ENCODE assay signal across 8 mouse cellular contexts in genomic region chr3:110141351-110142302, GRCm38 (mm10). TPM values are rescaled to one million over a fixed set of nuclear protein-coding genes. Genes with fewer than 3 reads are reported as not detected.
DNase-seq lines count a peak whose midpoint lies in the region; ATAC-seq lines count a peak whose summit lies in the region.

No protein-coding gene starts in this region.

- DNase-seq in testis, postnatal 10 days (ENCODE audit: low spot score), result peak; percentile 66
- DNase-seq in testis, postnatal 14 days (ENCODE audit: low spot score), result no peak
- peak; percentile 63 for DNase-seq in cerebellum, adult 9-11 months
- peak; percentile 28 to 71 for DNase-seq in frontal cortex, postnatal 36 days (ENCODE audit: low spot score in 2 of 2)
- DNase-seq in naive thymus-derived CD4-positive, alpha-beta T cell, adult 2 months (ENCODE audit: low read depth), result peak; percentile 16

- H3K4me1 ChIP-seq in kidney, embryonic 14.5 days (ENCODE audit: control insufficient read depth, insufficient read depth, low read length), result no peaks in the 10 kb centered on the region
- H3K4me1 ChIP-seq in limb, embryonic 15.5 days, result peaks cover 18% of the 10 kb centered on the region

- peak overlapping the region; percentile 97 for H3K4me2 ChIP-seq in kidney, embryonic 14.5 days (replicated peaks; ENCODE audit: low read depth, low read length)
- peak overlapping the region; percentile 98 for H3K4me2 ChIP-seq in limb, embryonic 15.5 days

- H3K27ac ChIP-seq in kidney, embryonic 14.5 days (ENCODE audit: low read depth, low read length), result no peak overlapping the region
- H3K27ac ChIP-seq in limb, embryonic 15.5 days, result peak overlapping the region; percentile 54

- peaks cover 19% of the 10 kb centered on the region for H3K27me3 ChIP-seq in kidney, embryonic 14.5 days (ENCODE audit: control insufficient read depth, insufficient read depth, low read length)
- H3K27me3 ChIP-seq in limb, embryonic 15.5 days, result peaks cover 11% of the 10 kb centered on the region; the same call in 1 of the 2 replicates

- peak; percentile 32; the same call in 1 of the 2 replicates for ATAC-seq in kidney, embryonic 14.5 days (ENCODE audit: low FRiP score, low TSS enrichment)
- no peak for ATAC-seq in limb, embryonic 15.5 days (ENCODE audit: insufficient number of reproducible peaks, low FRiP score, low TSS enrichment, low read depth)
- ATAC-seq in monocyte, adult 5-6 weeks (replicated peaks; ENCODE audit: insufficient number of reproducible peaks, low FRiP score, low TSS enrichment, poor library complexity, severe bottlenecking), result no peak

- H3K4me3 ChIP-seq in kidney, embryonic 14.5 days (ENCODE audit: low read length), result peak overlapping the region; percentile 56
- H3K4me3 ChIP-seq in limb, embryonic 15.5 days, result peak overlapping the region; percentile 68

- H3K9ac ChIP-seq in kidney, embryonic 14.5 days (ENCODE audit: low read depth, low read length), result peak overlapping the region; percentile 51
- H3K9ac ChIP-seq in limb, embryonic 15.5 days, result peak overlapping the region; percentile 50

- 5% methylated on average over 13 of the region's 13 CpGs for WGBS in kidney, embryonic 14.5 days
- 3% methylated on average over 13 of the region's 13 CpGs for WGBS in limb, embryonic 15.5 days

- H3K9me3 ChIP-seq in kidney, embryonic 14.5 days (ENCODE audit: control insufficient read depth, low read length), result no peaks in the 10 kb centered on the region
- no peaks in the 10 kb centered on the region for H3K9me3 ChIP-seq in limb, embryonic 15.5 days

- no peaks in the 10 kb centered on the region for H3K36me3 ChIP-seq in kidney, embryonic 14.5 days (ENCODE audit: control insufficient read depth, insufficient read depth, low read length)
- H3K36me3 ChIP-seq in limb, embryonic 15.5 days, result no peaks in the 10 kb centered on the region

RNA-seq across cellular contexts. Expression of gene Ntng1, which starts 2.2 kb away (rescaled TPM):
- polyA plus RNA-seq in kidney, embryonic 14.5 days (2014; fragmentation: Nextera tagmentation; extraction: Ambion mirVana), result 2.3 and 3.0 TPM in 2 replicates
- 4.2 and 6.5 TPM in 2 replicates for polyA plus RNA-seq in limb, embryonic 15.5 days (2015; fragmentation: Nextera tagmentation; extraction: Ambion mirVana)
- not detected in 3 replicates for total RNA-seq in monocyte, adult 5-6 weeks (2017)
